Mouse (Mus musculus) Patski (cell line): Measurements from ENCODE around the gene Egfl7. TPM values are rescaled to one million over a fixed set of nuclear protein-coding genes. Genes with fewer than 3 reads are reported as not detected.

ENCODE experiments used
- ATAC-seq: fragments of 100-300 bp; one replicate; pipeline ENCODE4 v1.8.0; 2021
- CTCF ChIA-PET: fragments of 350-600 bp; sonication (Branson Sonifier 250); formaldehyde crosslinking; loops from one replicate; lab custom pipeline; 2022; ENCODE audit warnings: inconsistent platforms; lab: Charles Lee
- POLR2A ChIA-PET: fragments of 350-600 bp; sonication (Branson Sonifier 250); formaldehyde crosslinking; loops from one replicate; lab custom pipeline; 2022; ENCODE audit warnings: antibody characterized with exemption, inconsistent platforms; lab: Charles Lee
- DNase-seq: peaks from one replicate; pipeline ENCODE4 v3.0.0-alpha.2; 2011; ENCODE audit warnings: low read depth, low spot score
- H3K27me3 ChIP-seq: fragments of 371-371 bp; one replicate; pipeline ENCODE4 v1.5.1; 2021
- CTCF ChIP-seq: fragments of 100-300 bp; IDR thresholded peaks from one replicate; pipeline ENCODE4 v1.5.1; 2021
- in situ Hi-C: fragments of 300-500 bp; cut with MboI; formaldehyde crosslinking; loops from 3 replicates; pipeline ENCODE4 v1.11.1; 2018; ENCODE audit warnings: low pct_unique_long_range_greater_than_20kb, mixed read lengths
- polyA plus RNA-seq: library from polyadenylated mRNA; unstranded; gene quantifications from one replicate; pipeline ENCODE4 v1.2.3, GENCODE M21; 2021

Egfl7 gene
- polyA plus RNA-seq, 1 experiment from 2014 or later = 9.4 TPM

DNA sequence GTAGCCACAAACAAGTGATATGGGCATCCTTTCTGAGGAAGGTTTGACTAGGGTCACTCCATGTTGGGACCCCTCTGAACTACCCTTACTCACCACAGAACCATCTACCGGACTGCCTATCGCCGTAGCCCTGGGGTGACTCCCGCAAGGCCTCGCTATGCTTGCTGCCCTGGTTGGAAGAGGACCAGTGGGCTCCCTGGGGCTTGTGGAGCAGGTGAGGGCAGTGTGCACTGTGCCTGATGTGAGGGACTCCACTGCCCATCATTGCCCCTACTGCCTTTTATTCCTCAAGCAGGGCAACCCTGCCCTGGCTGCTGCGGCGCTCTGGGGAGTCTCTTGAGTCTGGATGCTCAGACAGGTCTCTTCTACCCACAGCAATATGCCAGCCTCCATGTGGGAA is 10.5 kb downstream of the Egfl7 start:
- POLR2A ChIA-PET = no interaction called here
- CTCF ChIA-PET = no interaction called here
- TF ChIP-seq CTCF = no peak

DNA sequence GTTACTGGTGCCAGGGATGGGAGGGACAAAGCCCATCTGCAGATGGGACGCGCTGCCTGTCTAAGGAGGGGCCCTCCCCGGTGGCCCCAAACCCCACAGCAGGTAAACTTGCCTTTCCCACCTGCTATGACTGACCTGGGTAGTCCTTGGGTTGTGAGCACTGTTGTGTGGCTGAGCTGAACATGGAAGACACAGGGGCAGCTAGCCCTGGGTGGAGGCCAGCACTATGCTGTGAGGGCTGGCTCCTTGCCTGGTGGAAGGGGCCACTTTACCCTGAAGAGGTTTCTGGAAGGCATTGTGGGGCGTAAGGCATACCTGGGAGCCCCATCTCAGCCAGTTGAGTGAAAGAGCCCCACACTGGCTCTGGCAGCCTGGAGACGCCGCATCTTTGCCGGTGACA is 11.1 kb downstream of the Egfl7 start:
- no peaks in the 10 kb centered on the region for H3K27me3 ChIP-seq
- ATAC-seq (no peak), DNase-seq (no peak)
- POLR2A ChIA-PET = interaction anchor here (1.4 kb wide), 1 partner anchor 13 kb away, joined by 3 read pairs; no protein-coding TSS in a partner anchor
- in situ Hi-C loops = no loop called here
- CTCF ChIA-PET = no interaction called here
- no peak for TF ChIP-seq CTCF

More for the DNA sequence above, 10.5 kb downstream of the Egfl7 start:
- ATAC-seq = no peak
- H3K27me3 ChIP-seq = no peaks in the 10 kb centered on the region
- in situ Hi-C loops = no loop called here
- DNase-seq = no peak

DNA sequence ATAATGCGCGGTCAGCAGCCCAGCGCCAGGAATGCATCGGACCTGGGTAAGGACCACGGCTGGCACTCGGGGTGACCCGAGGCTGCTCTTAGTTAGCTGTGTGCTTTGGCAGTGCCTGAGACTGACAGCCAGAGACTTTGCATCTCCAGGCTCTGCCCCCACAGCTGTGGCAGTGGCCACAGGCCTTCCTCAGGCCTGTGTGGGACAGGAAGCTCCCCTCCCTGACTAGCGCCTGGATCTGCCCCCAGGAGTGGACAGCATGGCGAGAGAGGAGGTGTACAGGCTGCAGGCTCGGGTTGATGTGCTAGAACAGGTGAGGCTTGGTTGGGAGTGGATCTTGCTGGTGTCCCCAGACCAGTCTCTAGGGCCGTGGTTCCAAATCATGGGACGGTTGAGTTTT is 11.6 kb downstream of the Egfl7 start:
- no peak for ATAC-seq
- DNase-seq = no peak
- TF ChIP-seq CTCF = no peak
- H3K27me3 ChIP-seq = no peaks in the 10 kb centered on the region
- in situ Hi-C loops = no loop called here
- CTCF ChIA-PET = no interaction called here
- POLR2A ChIA-PET = interaction anchor here (1.4 kb wide), 1 partner anchor 13 kb away, joined by 3 read pairs; no protein-coding TSS in a partner anchor

DNA sequence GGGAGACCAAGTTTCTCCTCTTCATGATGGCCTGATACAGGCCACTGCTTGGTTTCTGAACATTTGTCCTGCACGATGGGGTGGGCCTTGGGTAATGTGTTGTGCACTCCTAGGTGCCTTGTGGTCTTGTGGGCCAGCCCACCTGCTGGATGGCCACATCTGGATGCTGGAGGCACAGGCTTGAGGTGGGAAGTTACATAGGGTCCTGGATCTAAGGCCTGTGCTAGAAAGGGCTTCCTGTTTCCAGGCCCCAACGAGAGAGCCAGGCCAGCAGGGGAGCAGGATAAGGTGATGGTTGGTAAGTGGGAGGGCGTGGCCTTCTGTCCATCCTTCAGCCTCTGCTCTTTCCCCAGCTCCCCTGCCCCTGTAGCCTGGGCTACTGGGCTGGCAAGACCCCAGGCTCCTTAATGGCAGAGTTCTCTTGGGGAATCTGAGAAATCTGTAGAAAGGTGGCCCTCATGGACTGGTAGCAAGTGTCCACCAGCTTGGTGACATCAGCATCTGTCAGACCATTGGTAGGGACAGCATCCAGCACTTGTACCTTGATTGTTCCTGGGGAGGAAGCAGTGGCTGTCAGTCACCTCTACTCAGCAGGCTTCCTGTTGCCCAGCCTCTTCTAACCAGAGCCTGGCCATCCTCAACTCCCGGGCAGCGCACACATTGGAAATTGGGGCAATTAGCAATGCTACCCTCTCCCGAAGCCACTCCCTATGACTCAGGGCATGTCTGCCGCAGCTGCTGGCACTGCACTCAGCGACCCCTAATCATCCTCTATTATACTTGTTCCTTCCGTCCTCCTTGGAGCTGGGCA is 13.6 kb downstream of the Egfl7 start:
- ChIA-PET CTCF (interaction anchor here (1.1 to 1.7 kb wide), 2 partner anchors 10 to 33 kb away, joined by 3 to 4 read pairs; no protein-coding TSS in a partner anchor), POLR2A (interaction anchor here (0.6 kb wide), 1 partner anchor 43 kb away, joined by 3 read pairs; no protein-coding TSS in a partner anchor)
- no peak for DNase-seq
- no peak for ATAC-seq
- no peaks in the 10 kb centered on the region for H3K27me3 ChIP-seq
- no peak for TF ChIP-seq CTCF
- in situ Hi-C loops = no loop called here

DNA sequence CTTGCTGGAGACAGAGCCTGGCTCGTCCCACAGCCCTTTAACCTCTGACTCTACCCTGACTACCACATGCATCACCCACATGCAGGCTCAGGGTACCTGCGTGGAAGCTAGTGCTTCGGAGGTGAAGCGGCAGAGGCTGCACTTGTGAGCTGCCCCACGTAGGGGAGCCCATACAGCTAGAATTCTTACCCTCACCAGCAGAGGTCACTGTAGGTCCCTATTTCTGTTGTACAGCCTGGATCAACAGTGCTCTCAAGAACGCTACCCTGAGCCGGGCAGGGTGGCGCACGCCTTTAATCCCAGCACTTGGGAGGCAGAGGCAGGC is 14.2 kb downstream of the Egfl7 start:
- ATAC-seq = no peak
- ChIA-PET POLR2A (no interaction called here), CTCF (interaction anchor here (1.1 to 1.7 kb wide), 2 partner anchors 11 to 32 kb away, joined by 3 to 4 read pairs; no protein-coding TSS in a partner anchor)
- no peak for TF ChIP-seq CTCF
- no peaks in the 10 kb centered on the region for H3K27me3 ChIP-seq
- in situ Hi-C loops = no loop called here
- DNase-seq = no peak

DNA sequence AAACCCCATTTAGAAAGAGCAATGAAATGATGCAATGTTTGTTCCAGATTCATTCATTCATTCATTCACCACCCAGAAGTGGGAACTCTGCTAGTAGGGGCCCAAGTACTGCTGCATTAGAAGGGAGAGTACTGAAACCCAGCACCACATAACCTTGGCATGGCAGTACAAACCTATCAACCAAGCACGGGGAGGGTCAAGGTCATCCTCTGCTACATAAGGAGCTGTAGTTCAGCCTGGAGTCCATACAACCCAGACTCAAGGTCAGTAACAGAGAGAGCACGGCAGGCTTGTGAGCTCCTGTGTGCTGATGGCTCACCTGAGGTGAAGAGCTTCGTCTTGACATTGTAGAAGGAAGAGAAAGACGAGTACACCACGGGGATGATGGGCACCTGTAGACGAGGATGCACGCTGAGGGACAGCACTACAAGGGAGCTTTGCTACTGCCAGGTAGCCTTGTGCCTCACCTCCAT is 14.7 kb downstream of the Egfl7 start:
- ATAC-seq = no peak
- POLR2A ChIA-PET = no interaction called here
- no peaks in the 10 kb centered on the region for H3K27me3 ChIP-seq
- in situ Hi-C loops = no loop called here
- CTCF ChIA-PET = interaction anchor here (1.7 kb wide), 1 partner anchor 12 kb away, joined by 4 read pairs; no protein-coding TSS in a partner anchor
- no peak for TF ChIP-seq CTCF
- no peak for DNase-seq

DNA sequence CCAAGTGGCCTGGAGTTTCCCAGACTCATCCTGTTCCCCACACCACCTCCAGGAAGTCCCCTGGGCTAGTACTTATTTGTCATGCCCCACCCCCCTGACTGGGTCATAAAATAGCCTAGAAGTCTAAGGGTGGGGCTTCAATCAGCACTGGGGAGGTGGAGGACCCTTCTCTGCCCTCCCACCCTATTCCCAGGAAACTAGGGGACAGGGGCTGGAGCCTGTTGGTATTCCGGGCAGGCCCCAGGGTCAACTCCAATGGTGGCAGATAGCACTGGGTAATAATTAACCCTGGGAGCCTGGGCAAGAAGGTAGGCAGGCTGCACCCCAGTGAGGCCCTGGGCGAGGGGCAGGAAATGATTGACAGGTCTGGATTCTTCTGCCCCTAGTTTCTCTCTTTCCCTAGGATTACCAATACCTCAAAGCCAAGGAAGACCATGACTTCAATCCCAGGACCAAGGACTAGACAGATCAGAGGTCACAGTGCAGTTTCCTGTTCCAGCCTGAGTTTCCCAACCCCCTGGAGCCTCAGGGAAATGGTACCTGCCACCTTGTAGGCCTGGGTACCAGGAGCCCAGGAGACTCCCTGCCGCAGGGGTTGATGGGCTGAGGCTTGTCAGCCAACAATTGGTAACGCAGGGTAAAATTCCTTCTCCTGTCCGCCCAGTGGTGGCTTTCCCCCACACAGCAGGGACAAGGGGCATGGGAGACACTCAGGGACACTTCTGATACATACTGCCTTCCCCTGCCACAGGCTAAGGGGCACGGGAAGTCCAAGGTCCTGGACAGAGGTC is 15.3 kb downstream of the Egfl7 start:
- in situ Hi-C loops = no loop called here
- DNase-seq (no peak), ATAC-seq (no peak)
- POLR2A ChIA-PET = no interaction called here
- TF ChIP-seq CTCF = no peak
- no peaks in the 10 kb centered on the region for H3K27me3 ChIP-seq
- CTCF ChIA-PET = interaction anchor here (1.7 kb wide), 1 partner anchor 12 kb away, joined by 4 read pairs; no protein-coding TSS in a partner anchor

DNA sequence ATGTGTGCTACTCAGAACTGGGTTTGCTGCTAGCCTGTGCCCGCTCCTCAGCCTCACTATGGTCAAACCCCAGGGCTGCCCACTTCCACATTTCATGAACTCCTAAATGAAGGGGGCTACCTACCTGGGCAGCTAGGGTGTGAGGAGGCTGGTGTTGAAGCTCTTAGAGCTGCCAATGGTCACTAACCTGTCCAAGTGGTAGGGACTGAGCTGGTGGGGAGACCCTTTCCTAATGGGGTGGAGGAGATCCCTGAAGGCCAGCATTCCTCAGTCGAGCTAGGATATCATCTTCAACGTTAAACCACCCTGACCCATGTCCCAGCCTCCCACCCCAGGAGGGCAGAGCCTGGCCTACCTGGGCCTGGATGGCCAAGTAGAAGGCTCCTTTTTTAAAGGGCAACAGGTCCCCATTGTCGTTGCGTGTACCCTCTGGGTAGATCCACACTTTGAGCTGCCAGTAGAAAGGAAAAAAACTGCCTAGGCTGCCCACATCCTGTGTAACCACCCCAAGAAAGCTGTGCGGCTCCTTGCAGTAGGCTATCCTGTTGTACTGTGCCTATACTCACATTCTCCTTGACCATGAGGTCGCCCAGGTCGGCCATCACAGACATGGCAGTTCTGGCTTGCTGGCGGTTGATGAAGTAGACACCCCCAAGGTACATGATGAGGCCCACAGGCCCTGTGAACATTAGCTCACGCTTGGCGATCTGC is 16.1 kb downstream of the Egfl7 start:
- CTCF ChIA-PET = no interaction called here
- H3K27me3 ChIP-seq = no peaks in the 10 kb centered on the region
- TF ChIP-seq CTCF = no peak
- POLR2A ChIA-PET = no interaction called here
- ATAC-seq = no peak
- in situ Hi-C loops = no loop called here
- DNase-seq = no peak

DNA sequence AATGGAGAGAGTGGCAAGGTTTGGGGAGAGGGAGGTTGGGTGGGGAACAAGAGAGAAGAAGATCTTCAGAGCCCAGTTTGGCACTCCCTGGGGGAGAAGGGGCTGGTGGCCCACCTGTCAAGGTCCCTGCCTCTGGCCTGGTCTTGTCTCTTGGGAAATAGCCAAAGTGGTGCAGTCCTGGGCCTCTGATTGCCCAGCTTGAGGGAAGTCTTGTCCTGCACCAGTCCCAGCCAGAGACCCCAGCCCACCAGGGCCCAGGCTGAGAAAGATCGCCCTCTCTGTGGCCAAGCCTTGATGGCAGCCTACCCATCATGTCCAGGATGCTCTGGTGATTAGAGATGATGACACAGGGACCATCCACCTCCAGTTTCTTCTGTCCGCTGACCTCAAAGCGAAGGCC is 17.1 kb downstream of the Egfl7 start:
- no peak for TF ChIP-seq CTCF
- CTCF ChIA-PET = no interaction called here
- no peak for ATAC-seq

DNA sequence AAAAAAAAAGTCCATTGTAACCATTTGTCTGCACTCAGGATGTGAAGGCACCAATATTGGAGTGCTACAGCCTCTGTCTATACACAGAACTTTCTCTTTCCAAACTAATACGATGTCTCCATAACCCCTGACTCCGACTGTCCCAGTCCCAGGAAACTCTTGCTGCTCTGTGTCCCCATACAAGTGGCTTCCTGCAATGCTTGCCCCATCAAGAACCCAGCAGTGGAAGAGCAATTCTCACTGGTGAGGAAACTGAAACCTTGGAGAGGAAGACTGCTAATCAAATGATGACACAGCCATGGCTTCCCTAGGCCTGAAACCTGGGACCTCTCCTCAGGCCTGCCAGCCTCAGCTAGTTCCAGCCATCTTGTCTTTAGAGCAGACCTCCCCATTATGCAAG is 18.0 kb downstream of the Egfl7 start:
- DNase-seq (no peak), ATAC-seq (no peak)
- H3K27me3 ChIP-seq = no peaks in the 10 kb centered on the region
- ChIA-PET CTCF (interaction anchor here (1.1 kb wide), 1 partner anchor 43 kb away, joined by 3 read pairs; no protein-coding TSS in a partner anchor), POLR2A (no interaction called here)
- in situ Hi-C loops = no loop called here
- TF ChIP-seq CTCF = no peak

More for the DNA sequence above, 17.1 kb downstream of the Egfl7 start:
- H3K27me3 ChIP-seq = no peaks in the 10 kb centered on the region
- no peak for DNase-seq
- in situ Hi-C loops = no loop called here
- POLR2A ChIA-PET = no interaction called here
